Mouse (Mus musculus): Measurements from ENCODE around the gene Efnb3. TPM values are rescaled to one million over a fixed set of nuclear protein-coding genes. Genes with fewer than 3 reads are reported as not detected.

Efnb3 gene
- polyA plus RNA-seq (2017; shearing (Covaris generic)), result under 1 TPM in 1 of 2 experiments, not detected in 1; 0.17 TPM

GRCm38 (mm10) chr11:69559851-69560765 is at the start of gene Efnb3:
TSS of gene Efnb3 (minus strand) at chr11:69560205.
- ATAC-seq, result no peak

GRCm38 (mm10) chr11:69609416-69609815 is 49.4 kb upstream of the Efnb3 start:
- no peak for ATAC-seq

DNA sequence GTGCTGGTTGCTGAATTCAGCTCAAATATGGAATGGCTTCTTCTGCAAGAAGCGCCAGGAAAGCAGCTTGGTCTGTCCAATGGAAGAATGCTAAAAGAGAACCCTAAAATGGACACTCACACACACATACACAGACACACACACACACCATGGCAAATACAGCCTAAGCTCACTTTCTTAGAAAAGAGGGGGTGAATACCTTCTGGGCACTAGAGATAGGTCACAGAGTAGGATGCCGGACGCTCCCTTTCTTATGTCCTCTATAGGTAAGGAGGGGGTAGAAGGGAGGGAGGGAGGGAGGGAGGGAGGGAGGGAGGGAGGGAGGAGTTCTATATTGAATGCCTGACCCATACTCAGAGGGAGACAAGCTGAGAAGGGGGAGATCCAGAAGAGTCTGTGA is 48.5 kb upstream of the Efnb3 start:
- ATAC-seq, result no peak

- ATAC-seq, result no peak
Measured at GRCm38 (mm10) chr11:69606832-69607231, 46.8 kb upstream of the Efnb3 start.

DNA sequence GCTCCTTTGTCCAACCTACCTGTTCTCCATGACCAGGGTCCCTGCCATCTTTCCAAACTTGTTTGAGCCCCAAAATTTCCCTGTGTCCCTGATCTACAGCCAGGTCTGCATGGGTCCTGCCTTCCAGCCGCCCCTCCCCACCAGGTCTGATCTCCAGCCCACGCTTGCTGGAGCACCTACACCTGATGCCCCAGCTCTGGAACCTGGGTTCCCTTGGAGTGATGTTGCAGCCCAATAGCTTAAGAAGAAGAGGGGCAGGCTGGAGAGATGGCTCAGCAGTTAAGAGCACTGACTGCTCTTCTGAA is 46.4 kb upstream of the Efnb3 start:
- no peak for ATAC-seq

- ATAC-seq, result peak; percentile 61
Measured at GRCm38 (mm10) chr11:69605726-69606490, 45.9 kb upstream of the Efnb3 start, which contains the start of gene Atp1b2. TSS of gene Atp1b2 (minus strand) at chr11:69605942.

DNA sequence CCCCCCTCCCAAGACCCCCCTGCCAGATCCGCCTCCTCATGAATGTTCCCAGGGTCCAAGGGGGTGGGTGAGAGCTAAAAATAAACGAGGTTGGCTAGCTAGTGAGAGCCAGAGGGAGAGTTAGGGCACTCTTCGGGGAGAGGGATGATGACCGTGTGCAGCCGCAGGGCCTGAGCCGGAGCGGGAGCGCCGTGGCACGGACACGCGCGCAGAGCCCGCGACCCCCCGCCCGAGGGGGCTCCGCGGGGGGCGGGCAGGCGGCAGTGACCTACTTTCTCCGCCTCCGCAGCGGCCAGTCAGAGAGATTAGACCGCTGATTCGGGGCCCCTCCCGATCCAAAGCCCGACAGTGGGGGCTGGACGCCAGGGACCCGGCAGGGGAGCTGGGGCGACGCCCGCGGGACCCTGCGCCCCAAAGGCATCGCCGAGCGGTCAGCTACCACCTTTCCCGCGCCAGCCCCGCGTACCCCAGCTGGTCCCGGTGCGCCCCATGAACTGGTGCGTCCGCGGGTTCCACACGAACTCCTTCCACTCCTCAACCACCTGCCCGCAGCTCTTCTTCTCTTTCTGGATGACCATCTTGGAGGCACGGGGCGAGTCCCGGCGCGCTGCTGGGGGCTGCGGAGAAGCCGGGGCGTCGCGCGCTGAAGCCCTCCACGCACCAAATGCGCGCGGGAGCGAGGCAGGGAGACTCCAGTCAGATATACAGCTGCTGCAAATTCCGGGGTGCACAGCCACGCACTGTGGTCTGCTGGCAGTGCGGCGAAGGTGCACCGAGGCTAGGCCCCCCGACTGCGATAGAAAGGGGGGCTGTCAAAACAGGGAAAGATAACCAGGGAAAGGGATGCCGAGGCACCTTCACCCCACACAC is 45.0 kb upstream of the Efnb3 start:
- no peak for ATAC-seq

DNA sequence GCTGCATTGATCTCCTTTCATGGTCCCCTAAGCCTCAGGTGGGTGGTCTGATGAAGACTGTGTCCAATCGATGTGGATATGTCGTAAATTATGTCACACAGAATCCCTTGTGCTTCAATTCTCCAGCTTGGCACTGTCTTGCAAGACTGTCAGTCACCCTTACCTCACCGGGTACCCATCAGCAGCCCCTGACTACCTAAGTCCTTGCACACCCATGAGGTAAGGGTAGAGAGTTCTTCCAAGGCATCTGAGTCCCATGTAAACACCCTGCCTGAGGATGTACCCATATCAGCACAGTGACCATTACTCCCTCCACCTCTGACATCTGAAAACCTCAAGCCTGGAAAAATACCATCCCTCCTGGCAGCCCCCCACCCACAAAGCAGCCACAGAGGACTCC is 44.3 kb upstream of the Efnb3 start:
- ATAC-seq, result no peak

DNA sequence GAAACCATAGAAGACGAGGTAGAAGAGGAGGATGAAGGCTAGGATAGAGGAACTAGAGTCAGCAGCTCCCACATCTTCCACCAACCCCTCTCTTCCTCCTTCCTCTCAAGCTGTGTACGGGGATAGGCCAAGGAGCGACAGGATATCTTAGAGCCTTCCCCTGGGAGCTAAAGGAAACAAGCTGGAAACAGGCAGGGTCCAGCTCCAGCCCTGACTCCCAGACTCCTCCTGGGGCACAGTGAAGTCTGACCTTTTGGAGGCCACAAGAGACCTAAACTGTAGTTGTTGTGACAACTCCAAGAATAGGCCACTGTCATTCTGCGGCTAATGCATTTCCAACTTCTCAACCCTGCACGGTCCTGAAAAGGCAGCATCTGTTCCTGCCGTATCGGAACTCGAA is 43.5 kb upstream of the Efnb3 start:
- no peak for ATAC-seq

- no peak for ATAC-seq
Measured at GRCm38 (mm10) chr11:69601768-69602167, 41.8 kb upstream of the Efnb3 start.

- ATAC-seq, result no peak
Measured at GRCm38 (mm10) chr11:69600098-69600497, 40.1 kb upstream of the Efnb3 start.

DNA sequence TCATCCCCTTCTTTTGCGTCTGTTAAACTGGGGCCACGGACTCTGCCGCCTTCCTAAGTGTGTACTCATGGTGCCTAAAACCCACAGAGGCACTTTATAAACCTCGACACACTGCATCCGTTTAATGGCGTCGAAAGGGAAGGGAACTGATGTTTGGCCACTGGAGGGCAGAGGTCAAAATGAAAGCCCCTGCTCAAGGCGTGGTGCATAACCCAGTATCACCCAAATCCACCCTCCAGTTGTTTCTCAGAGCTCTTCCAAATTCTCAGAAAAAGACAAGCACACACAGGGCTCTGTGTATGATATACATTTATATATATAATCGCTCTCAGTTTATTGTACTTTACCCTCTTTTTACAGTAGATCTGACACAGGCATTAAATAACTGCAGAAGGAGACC is 39.4 kb upstream of the Efnb3 start:
- no peak for ATAC-seq

GRCm38 (mm10) chr11:69594853-69595252 is 34.8 kb upstream of the Efnb3 start:
- ATAC-seq, result no peak

DNA sequence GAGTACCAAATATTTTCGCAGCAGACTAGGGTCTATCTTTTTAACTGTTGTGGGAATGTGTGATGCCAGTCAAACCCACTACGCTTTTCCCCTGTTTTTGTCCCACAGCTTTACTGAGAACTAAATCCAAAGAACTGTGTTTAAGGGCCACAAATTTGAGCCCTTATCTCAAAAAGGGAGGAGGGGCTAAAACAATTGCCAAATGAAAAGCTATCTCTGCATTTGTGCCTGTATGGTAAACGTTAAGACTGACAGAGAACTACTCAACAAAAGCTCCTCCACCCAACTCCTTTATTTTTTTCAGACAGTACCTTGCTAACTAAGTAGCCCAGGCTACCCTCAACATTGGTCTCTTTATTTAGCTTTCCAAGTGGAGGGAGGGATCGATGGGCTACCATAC is 32.8 kb upstream of the Efnb3 start:
- ATAC-seq, result no peak

DNA sequence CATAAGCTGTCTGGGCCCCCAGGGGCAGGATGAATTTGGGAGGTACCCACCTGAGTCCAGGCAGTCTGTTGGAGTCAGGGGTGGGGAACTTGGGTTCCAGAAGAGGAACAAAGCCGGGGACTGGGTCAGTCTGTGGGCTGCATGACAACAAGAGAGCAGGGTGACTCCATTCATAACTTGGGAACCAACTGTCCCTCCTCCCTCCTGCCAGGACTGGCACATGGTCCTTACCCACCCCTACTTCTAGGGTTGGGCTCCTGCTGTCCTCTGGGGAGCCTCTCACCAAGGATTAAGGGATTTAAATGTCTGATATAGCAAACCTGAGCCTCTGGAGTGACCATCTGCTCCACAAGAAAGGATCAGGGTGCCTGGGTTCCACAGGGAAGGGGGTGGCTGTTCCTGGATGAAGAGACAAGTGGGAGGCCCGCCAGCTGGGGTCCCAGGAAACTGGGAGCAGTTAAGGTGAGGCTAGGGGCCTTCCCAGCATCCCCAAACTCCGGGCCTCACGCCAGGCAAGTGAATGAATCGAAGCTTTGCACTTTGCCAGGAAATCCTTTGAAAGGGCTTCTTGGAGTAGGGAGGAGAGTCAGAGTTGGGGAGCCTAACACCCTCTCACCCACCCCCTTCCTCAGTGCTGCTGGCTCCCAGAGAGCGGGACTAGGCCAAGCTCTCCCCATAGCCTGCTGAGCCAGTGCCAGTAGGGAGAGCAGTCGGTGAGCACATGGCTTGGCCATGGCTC is 32.1 kb upstream of the Efnb3 start:
- no peak for ATAC-seq

GRCm38 (mm10) chr11:69591424-69591823 is 31.4 kb upstream of the Efnb3 start:
- ATAC-seq, result no peak

DNA sequence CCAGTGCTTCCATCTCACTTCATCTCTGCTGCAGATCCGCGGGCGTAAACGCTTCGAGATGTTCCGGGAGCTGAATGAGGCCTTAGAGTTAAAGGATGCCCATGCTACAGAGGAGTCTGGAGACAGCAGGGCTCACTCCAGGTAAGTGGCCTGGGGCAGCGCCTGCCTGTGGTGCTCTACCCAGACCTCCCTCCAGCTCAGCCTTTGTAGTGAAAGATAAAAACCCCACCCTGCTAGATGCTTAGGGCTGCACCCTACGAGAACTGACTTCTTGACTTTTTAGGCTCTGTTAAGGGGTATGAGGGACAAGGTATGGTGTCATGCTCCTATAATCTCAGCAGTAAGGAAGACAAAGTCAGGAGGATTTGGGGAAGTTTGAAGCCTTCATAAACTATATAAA is 30.6 kb upstream of the Efnb3 start:
- ATAC-seq, result no peak

DNA sequence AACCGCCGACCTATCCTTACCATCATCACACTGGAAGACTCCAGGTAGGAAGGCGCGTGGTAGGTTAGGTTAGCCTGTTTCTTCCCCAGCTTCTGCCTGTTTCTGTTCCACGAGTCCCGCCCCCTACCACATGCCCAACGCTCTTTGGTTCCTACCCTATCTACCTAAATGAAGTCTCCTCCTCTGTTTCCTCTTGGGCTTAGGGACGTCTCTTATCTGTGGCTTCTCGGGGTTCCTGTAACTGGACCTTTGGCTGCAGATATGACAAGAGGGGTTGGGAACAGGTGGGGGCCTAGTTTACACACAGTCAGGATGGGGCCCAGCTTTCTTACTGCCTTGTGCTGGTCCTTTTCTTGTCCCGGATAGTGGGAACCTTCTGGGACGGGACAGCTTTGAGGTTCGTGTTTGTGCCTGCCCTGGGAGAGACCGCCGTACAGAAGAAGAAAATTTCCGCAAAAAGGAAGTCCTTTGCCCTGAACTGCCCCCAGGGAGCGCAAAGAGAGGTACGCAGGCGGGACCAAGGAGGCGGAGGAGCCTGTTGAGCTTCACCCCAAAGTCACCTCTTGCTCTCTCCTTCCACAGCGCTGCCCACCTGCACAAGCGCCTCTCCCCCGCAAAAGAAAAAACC is 29.3 kb upstream of the Efnb3 start:
- ATAC-seq, result no peak

DNA sequence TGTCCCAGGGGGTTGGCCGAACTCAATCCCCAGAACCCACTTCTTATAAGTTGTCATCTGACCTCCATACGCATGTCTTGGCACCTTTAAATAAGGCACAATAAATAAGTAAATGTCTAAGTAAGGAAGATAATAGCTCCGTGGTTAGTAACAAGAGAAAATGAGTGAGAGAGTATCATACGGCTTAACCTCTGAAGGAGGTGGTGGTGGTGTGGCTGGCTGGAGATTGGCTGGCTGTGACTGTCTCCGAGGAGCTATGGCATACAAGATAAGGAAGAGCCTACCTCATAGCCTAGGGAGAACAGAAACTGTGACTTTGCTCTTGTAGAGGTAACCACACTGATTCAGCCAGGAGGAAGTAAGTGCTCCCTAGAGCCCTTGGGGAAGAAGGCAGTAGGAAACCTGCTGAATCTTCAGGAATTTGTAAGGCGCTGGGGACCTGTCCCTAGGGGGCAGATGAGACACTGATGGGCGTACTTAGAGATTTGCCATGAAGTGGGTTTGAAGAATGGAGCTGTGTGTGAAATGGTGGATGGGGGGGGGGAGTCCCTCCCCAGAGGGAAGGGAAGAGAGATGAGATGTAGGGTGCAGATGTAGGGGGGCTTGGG is 25.8 kb upstream of the Efnb3 start:
- ATAC-seq, result no peak

- no peak for ATAC-seq
Measured at GRCm38 (mm10) chr11:69584937-69585336, 24.9 kb upstream of the Efnb3 start.

DNA sequence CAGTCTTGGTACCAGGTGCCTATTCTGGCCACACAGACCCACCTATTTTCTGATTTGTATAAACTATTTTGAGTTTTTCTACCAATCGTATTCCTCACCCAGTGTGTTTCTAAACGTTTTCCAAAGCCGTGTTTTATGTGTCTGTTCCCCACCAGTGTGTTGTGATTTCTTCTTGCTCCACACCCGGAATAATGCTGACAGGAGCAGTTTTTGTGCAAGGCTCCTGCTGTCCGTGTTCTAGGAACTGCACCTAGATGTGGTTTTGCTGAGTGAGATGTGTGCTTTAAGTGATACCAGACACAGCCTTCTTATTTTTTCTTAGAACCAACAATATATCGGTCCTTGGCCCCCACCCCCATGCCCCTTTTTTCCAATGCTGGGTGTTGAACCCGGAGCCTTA is 24.0 kb upstream of the Efnb3 start:
- no peak for ATAC-seq

All from activated CD4-positive, CD25-positive, alpha-beta regulatory T cell, adult 4 months (primary cell).